Mouse (Mus musculus) forebrain, embryonic 11.5 days (tissue): ENCODE results near the gene Fbxo47. TPM values are rescaled to one million over a fixed set of nuclear protein-coding genes. Genes with fewer than 3 reads are reported as not detected.
A peak's percentile ranks its signal among the peaks of the same experiment; 100 is the strongest.
"Not testable (repeated sequence)": the region's sequence is repeated elsewhere in the genome, so short reads cannot be mapped to it uniquely, and the experiment has no call there.

Experiments
- ATAC-seq: fragments of 200-750 bp; cut with Nextera tagmentation; replicated peaks from 2 replicates; pipeline ENCODE4 v1.8.0; 2017; ENCODE audit warnings: moderate TSS enrichment; ENCODE audit not compliant: low FRiP score
- DNase-seq: peaks from one replicate; pipeline ENCODE4 v3.0.0-alpha.2; 2017; ENCODE audit warnings: low spot score
- H3K27ac ChIP-seq: fragments of 300-500 bp; sonication (generic); 2 replicates; pipeline ENCODE4 v1.5.1; 2014; ENCODE audit warnings: low read depth, low read length
- H3K27me3 ChIP-seq: fragments of 300-500 bp; sonication (generic); 2 replicates; pipeline ENCODE4 v1.6.1; 2014; ENCODE audit warnings: mild to moderate bottlenecking, low read length, mixed read lengths; ENCODE audit not compliant: control insufficient read depth, insufficient read depth
- H3K36me3 ChIP-seq: fragments of 300-500 bp; sonication (generic); 2 replicates; pipeline ENCODE4 v1.6.1; 2014; ENCODE audit warnings: mild to moderate bottlenecking, low read length, moderate library complexity, mixed read lengths; ENCODE audit not compliant: control insufficient read depth, insufficient read depth
- H3K4me1 ChIP-seq: fragments of 300-500 bp; sonication (generic); replicated peaks from 2 replicates; pipeline ENCODE4 v1.6.1; 2014; ENCODE audit warnings: low read length, mixed read lengths; ENCODE audit not compliant: control insufficient read depth, insufficient read depth
- H3K4me2 ChIP-seq: fragments of 300-500 bp; sonication (generic); 2 replicates; pipeline ENCODE4 v1.6.1; 2014; ENCODE audit warnings: low read depth, mild to moderate bottlenecking, low read length, moderate library complexity, mixed read lengths; ENCODE audit not compliant: severe bottlenecking
- H3K4me3 ChIP-seq: fragments of 300-500 bp; sonication (generic); 2 replicates; pipeline ENCODE4 v1.5.1; 2014; ENCODE audit warnings: low read depth, low read length
- H3K9ac ChIP-seq: fragments of 300-500 bp; sonication (generic); 2 replicates; pipeline ENCODE4 v1.6.1; 2014; ENCODE audit warnings: low read length
- H3K9me3 ChIP-seq: fragments of 300-500 bp; sonication (generic); 2 replicates; pipeline ENCODE4 v1.6.1; 2016; ENCODE audit warnings: low read length, mixed read lengths; ENCODE audit not compliant: control insufficient read depth
- WGBS: fragments of 180-500 bp; shearing (Covaris S2); extraction: QIAGEN DNeasy Blood & Tissue Kit; methylation state at CpG from one replicate; pipeline ENCODE4 v1.1.7; 2014; 5-methylcytosine and 5-hydroxymethylcytosine counted together
- polyA plus RNA-seq: library from polyadenylated mRNA; unstranded; fragments of >200 nt; fragmentation: Nextera tagmentation; extraction: Ambion mirVana; gene quantifications from 2 replicates; pipeline ENCODE4 v1.2.1, GENCODE M21; 2014

Gene Fbxo47
- polyA plus RNA-seq, 1 experiment from 2014 or later = 0.83 TPM

DNA sequence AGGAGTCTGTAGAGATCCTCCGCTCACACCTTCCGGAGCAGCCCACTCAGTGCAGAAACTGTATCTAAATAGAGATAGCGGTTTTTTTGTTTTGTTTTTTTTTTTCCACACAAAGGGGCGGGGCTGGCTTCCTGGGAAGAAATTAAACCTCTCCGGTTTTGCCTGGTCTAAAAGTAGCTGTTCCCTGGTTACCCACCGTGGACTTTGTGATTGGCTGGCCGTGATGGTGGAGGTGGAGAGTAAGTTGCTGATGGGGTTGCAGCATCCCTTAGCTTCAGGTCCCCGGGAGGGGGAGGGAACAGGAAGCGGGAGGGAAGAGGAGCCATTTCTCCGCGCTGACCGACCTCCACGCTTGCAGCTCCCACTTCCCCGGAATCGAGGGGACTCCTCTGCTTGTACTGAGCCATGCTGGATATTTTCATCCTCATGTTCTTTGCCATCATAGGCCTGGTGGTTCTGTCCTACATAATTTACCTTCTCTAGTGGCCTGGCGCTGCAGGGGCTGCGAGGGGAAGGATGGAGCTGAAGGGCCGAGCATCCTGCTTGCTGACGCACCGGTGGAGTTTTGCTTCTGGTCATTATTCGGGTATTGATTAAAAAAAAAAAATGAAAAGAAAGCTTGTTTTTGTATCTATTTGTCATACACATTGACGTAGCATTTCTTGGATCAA, 42.8 kb downstream of the Fbxo47 start:
- DNase-seq = peak; percentile 87

DNA sequence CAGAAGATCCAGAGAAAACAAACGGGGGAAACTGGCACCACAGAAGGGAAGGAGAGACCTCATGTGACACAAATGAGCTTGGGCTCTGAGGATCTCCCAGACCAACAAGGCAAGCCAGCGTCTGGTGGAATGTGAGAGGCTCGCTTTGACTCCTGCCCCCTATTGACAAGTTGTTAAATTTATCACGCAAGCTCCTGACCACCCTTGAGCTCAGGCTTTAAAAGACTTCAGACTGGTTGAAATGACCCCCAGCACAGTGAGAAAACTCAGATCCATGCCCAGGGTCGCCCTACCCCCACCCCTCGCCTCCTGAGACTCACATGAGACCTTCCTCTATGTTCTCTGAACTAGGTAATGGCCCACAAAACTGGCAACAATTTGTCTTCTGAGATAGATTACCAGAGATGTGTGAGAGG, 43.4 kb downstream of the Fbxo47 start, which contains the start of gene B230217C12Rik:
Gene B230217C12Rik (plus strand): TSS at position 242 of the 416 bp plus-strand sequence.
- peak within 1 kb of the TSS; percentile 75 for H3K9ac ChIP-seq
- DNase-seq (no peak), ATAC-seq (peak; percentile 39)
- H3K4me1 ChIP-seq = no peaks in the 10 kb centered on the region; the same call in 1 of the 2 replicates
- no peaks in the 10 kb centered on the region for H3K9me3 ChIP-seq
- no peaks in the 10 kb centered on the region for H3K27me3 ChIP-seq
- peaks cover under 1% of the 10 kb centered on the region; the same call in 1 of the 2 replicates for H3K36me3 ChIP-seq
- H3K4me2 ChIP-seq = peak within 1 kb of the TSS; percentile 76
- peak within 1 kb of the TSS; percentile 47 for H3K4me3 ChIP-seq
- under 1% methylated on average over 6 of the region's 6 CpGs for WGBS
- peak within 1 kb of the TSS; percentile 63; the same call in 1 of the 2 replicates for H3K27ac ChIP-seq

More for the DNA sequence above, 42.8 kb downstream of the Fbxo47 start:
- no peaks in the 10 kb centered on the region for H3K27me3 ChIP-seq
- H3K9me3 ChIP-seq = no peaks in the 10 kb centered on the region
- H3K36me3 ChIP-seq = no peaks in the 10 kb centered on the region
- peak; percentile 87 for ATAC-seq
- no peaks in the 10 kb centered on the region; the same call in 1 of the 2 replicates for H3K4me1 ChIP-seq
- peak overlapping the region; percentile 76 for H3K4me2 ChIP-seq
- H3K4me3 ChIP-seq = peak overlapping the region; percentile 47
- peak overlapping the region; percentile 63; the same call in 1 of the 2 replicates for H3K27ac ChIP-seq
- H3K9ac ChIP-seq = peak overlapping the region; percentile 75
- WGBS = 2% methylated on average over 22 of the region's 22 CpGs

DNA sequence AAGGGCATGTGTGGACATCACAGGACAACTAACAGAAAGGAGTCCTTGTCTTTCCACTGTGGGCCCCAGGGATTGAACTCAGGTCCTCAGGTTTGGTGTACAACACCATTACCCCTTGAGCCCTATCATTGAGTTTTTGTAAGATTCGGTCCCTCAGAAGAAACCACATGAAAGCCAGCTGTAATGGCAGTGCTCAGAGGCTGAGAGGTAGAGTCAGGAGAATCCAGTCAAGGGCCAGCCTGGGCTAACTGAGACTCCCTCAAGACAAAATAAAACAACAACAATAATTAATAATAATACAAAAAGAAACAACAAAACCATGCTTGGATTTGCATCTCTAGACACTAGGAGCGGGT, 43.8 kb downstream of the Fbxo47 start:
- H3K36me3 ChIP-seq = peaks cover 2% of the 10 kb centered on the region; the same call in 1 of the 2 replicates
- no peaks in the 10 kb centered on the region; the same call in 1 of the 2 replicates for H3K4me1 ChIP-seq
- no peak overlapping the region for H3K4me3 ChIP-seq
- peak overlapping the region; percentile 76; the same call in 1 of the 2 replicates for H3K4me2 ChIP-seq
- DNase-seq (no peak), ATAC-seq (no peak)
- H3K9ac ChIP-seq = no peak overlapping the region; the same call in 1 of the 2 replicates
- WGBS = 76% methylated on average over 2 of the region's 2 CpGs
- H3K9me3 ChIP-seq = no peaks in the 10 kb centered on the region
- peak overlapping the region; percentile 63; the same call in 1 of the 2 replicates for H3K27ac ChIP-seq
- H3K27me3 ChIP-seq = no peaks in the 10 kb centered on the region

DNA sequence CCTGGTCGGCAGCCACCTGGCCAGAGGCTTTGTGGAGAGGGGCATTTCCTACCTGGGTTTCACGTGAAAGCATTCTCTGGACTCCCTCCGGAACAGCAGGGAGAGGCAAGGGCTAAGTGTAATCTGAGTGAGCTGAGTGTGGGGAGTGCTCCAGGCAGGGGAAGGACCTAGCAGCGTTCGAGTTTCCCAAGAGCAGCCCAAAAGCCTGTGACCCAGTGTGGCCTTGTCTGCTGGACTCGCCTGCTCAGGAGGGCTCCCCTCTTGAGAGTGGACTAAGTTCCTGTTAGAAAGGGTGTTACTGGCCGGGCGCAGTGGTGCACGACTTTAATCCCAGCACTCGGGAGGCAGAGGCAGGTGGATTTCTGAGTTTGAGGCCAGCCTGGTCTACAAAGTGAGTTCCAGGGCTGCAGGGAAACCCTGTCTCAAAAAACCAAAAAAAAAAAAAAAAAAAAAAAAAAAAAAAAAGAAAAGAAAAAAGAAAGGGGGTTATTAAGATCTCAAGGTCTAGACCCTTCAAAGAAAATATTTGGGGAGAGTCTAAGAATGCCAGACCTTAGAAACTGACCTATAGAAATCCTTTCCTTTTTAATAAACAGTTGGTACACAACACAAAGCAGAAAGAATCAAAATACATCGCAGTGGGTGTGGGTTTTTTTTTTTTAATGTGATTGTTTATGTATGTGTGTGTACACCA, 44.4 kb downstream of the Fbxo47 start:
- ATAC-seq (no peak), DNase-seq (no peak)
- 55% methylated on average over 11 of the region's 11 CpGs for WGBS
- Histone ChIP-seq H3K4me2 (no peak overlapping the region), H3K4me1 (no peaks in the 10 kb centered on the region; the same call in 1 of the 2 replicates), H3K36me3 (peaks cover 2% of the 10 kb centered on the region; the same call in 1 of the 2 replicates), H3K9me3 (no peaks in the 10 kb centered on the region), H3K9ac (no peak overlapping the region), H3K27ac (no peak overlapping the region), H3K27me3 (no peaks in the 10 kb centered on the region), H3K4me3 (no peak overlapping the region)

DNA sequence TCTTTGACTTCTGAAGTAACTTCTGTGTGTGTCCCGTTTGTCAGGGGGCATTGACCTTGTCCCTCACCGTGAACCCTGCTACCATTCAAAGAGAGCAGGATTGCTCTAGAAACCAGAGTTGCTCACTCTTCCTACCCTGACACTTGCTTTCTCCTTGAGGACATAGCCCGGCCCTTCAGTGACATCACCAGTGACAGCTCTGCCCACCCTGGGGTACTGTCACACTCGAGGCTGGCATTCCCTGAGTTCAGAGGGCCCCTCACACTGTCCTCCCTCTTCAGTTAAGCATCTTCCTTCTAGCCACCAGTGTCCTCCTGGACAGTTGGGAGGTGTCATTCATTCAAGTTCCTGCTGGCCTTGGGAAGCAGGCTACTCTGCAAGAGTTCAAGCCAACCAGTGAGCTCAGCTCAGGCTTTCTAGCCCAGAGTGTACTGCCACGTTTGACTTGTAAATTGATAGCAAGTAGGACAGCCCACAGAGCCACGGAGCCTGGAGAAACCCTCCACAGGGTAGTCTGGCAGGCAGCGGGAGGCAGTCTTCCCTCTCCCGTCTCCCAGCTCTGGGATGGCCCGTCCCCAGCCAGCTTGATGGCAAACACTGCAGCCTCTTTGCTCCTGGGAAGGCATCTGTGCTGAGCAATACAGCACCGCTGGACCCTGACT, 45.0 kb downstream of the Fbxo47 start:
- WGBS = 45% methylated on average over 10 of the region's 10 CpGs
- no peak for DNase-seq
- Histone ChIP-seq H3K9ac (no peak overlapping the region), H3K4me2 (no peak overlapping the region), H3K27ac (no peak overlapping the region), H3K36me3 (peaks cover 2% of the 10 kb centered on the region; the same call in 1 of the 2 replicates), H3K4me3 (no peak overlapping the region), H3K4me1 (no peaks in the 10 kb centered on the region; the same call in 1 of the 2 replicates), H3K27me3 (no peaks in the 10 kb centered on the region), H3K9me3 (no peaks in the 10 kb centered on the region)
- ATAC-seq = no peak

DNA sequence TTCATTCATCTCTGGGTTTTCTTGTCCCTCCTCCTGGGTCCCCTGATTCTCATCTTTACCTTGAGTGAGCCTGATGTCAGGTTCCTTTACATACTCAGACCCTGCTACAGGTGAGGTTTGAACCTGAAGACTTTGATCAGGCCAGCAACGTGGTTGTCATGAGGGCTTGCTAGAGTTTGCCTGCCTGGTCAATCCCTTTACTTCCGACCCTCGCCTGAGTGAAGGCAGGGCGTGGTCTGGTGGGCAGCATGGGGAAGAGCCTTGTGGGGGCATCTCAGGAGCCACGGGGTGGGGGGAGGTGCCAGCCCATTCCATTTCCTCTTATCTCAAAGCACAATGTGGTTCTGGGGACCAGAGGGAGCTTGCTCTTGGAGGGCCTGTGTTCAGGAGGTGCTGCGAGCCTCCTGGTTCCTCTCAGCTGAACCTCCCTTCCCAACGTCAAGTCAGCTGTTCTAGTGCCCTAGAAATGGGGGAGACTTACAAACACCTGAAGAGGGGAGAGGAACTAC, 46.3 kb downstream of the Fbxo47 start:
- Histone ChIP-seq H3K9ac (no peak overlapping the region), H3K27me3 (no peaks in the 10 kb centered on the region), H3K4me1 (no peaks in the 10 kb centered on the region; the same call in 1 of the 2 replicates), H3K4me2 (no peak overlapping the region), H3K4me3 (no peak overlapping the region), H3K9me3 (no peaks in the 10 kb centered on the region), H3K36me3 (peaks cover 2% of the 10 kb centered on the region; the same call in 1 of the 2 replicates), H3K27ac (no peak overlapping the region)
- WGBS = 84% methylated on average over 7 of the region's 7 CpGs
- ATAC-seq (no peak), DNase-seq (no peak)

DNA sequence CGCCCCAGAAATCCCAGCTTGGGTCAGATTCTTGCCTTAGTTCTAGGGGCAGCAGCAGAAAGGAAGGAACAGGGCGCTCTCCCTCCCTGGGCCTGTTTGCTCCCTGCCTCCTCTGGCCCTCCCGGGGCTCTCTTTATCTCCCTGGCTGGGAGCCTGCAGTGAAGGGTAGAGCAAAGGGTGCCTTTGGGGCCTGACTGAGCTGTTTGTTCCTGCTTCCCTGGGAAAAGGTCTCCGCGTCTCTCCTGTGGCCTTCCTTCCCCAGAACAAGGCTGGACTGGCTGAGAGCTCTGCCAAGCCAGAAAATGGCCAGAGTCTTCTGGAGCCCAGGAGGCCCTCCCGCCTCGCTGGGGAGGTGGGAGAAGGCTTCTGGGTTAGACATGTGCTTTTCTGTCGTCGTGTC, 46.9 kb downstream of the Fbxo47 start:
- H3K9ac ChIP-seq, ATAC-seq, H3K4me1 ChIP-seq, H3K36me3 ChIP-seq, H3K9me3 ChIP-seq, H3K27me3 ChIP-seq, H3K4me3 ChIP-seq, DNase-seq, H3K27ac ChIP-seq, H3K4me2 ChIP-seq: not testable (repeated sequence)
- 75% methylated on average over 9 of the region's 9 CpGs for WGBS

DNA sequence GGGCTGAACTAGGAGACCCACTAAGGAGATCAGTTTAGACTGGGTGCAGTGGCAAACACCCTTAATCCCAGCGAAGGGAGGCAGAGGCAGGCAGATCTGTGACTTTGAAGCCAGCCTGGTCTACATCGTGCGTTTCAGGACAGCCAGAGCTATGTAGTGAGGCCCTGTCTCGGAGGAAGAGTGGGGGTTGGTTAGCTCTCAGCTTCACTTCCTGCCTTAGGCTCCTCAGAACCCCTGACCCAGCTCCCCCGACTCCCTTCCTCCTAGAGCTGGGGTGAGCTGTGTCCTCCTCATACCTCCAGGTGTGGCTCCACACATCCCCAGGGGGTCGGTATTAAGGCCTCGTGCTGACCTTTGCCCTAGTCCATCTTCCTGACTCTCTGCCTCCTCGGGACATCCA, 47.4 kb downstream of the Fbxo47 start:
- WGBS = 72% methylated on average over 8 of the region's 8 CpGs
- DNase-seq (no peak), ATAC-seq (no peak)
- Histone ChIP-seq H3K36me3 (peaks cover 2% of the 10 kb centered on the region; the same call in 1 of the 2 replicates), H3K27ac (no peak overlapping the region), H3K4me3 (no peak overlapping the region), H3K4me1 (no peaks in the 10 kb centered on the region; the same call in 1 of the 2 replicates), H3K9ac (no peak overlapping the region), H3K27me3 (no peaks in the 10 kb centered on the region), H3K4me2 (no peak overlapping the region), H3K9me3 (no peaks in the 10 kb centered on the region)
